Mouse (Mus musculus) spleen, adult 2 months (tissue): ENCODE data around the gene Rasl12.

ENCODE experiments used
- CTCF ChIP-seq: fragments of 200-500 bp; IDR thresholded peaks from 2 replicates; pipeline ENCODE4 v1.5.1; 2011; ENCODE audit warnings: mild to moderate bottlenecking, inconsistent platforms; ENCODE audit not compliant: insufficient read depth, insufficient read length, insufficient replicate concordance; ENCODE audit errors: extremely low read depth
- POLR2A ChIP-seq: fragments of 200-500 bp; IDR thresholded peaks from 2 replicates; pipeline ENCODE4 v1.6.1; 2011; ENCODE audit warnings: low read depth, low read length, inconsistent platforms

GRCm38 (mm10) chr9:65428003-65428402, 29.7 kb downstream of the Rasl12 start:
- no peak for TF ChIP-seq CTCF
- TF ChIP-seq POLR2A, result no peak
